Mouse (Mus musculus) forebrain, embryonic 11.5 days (tissue): ENCODE results near the gene Crip2. TPM values are rescaled to one million over a fixed set of nuclear protein-coding genes. Genes with fewer than 3 reads are reported as not detected.
A peak's percentile ranks its signal among the peaks of the same experiment; 100 is the strongest.

Source experiments
- ATAC-seq: fragments of 200-750 bp; cut with Nextera tagmentation; replicated peaks from 2 replicates; pipeline ENCODE4 v1.8.0; 2017; ENCODE audit warnings: moderate TSS enrichment; ENCODE audit not compliant: low FRiP score
- DNase-seq: peaks from one replicate; pipeline ENCODE4 v3.0.0-alpha.2; 2017; ENCODE audit warnings: low spot score
- H3K27ac ChIP-seq: fragments of 300-500 bp; sonication (generic); 2 replicates; pipeline ENCODE4 v1.5.1; 2014; ENCODE audit warnings: low read depth, low read length
- H3K27me3 ChIP-seq: fragments of 300-500 bp; sonication (generic); 2 replicates; pipeline ENCODE4 v1.6.1; 2014; ENCODE audit warnings: mild to moderate bottlenecking, low read length, mixed read lengths; ENCODE audit not compliant: control insufficient read depth, insufficient read depth
- H3K36me3 ChIP-seq: fragments of 300-500 bp; sonication (generic); 2 replicates; pipeline ENCODE4 v1.6.1; 2014; ENCODE audit warnings: mild to moderate bottlenecking, low read length, moderate library complexity, mixed read lengths; ENCODE audit not compliant: control insufficient read depth, insufficient read depth
- H3K4me1 ChIP-seq: fragments of 300-500 bp; sonication (generic); replicated peaks from 2 replicates; pipeline ENCODE4 v1.6.1; 2014; ENCODE audit warnings: low read length, mixed read lengths; ENCODE audit not compliant: control insufficient read depth, insufficient read depth
- H3K4me2 ChIP-seq: fragments of 300-500 bp; sonication (generic); 2 replicates; pipeline ENCODE4 v1.6.1; 2014; ENCODE audit warnings: low read depth, mild to moderate bottlenecking, low read length, moderate library complexity, mixed read lengths; ENCODE audit not compliant: severe bottlenecking
- H3K4me3 ChIP-seq: fragments of 300-500 bp; sonication (generic); 2 replicates; pipeline ENCODE4 v1.5.1; 2014; ENCODE audit warnings: low read depth, low read length
- H3K9ac ChIP-seq: fragments of 300-500 bp; sonication (generic); 2 replicates; pipeline ENCODE4 v1.6.1; 2014; ENCODE audit warnings: low read length
- H3K9me3 ChIP-seq: fragments of 300-500 bp; sonication (generic); 2 replicates; pipeline ENCODE4 v1.6.1; 2016; ENCODE audit warnings: low read length, mixed read lengths; ENCODE audit not compliant: control insufficient read depth
- WGBS: fragments of 180-500 bp; shearing (Covaris S2); extraction: QIAGEN DNeasy Blood & Tissue Kit; methylation state at CpG from one replicate; pipeline ENCODE4 v1.1.7; 2014; 5-methylcytosine and 5-hydroxymethylcytosine counted together
- polyA plus RNA-seq: library from polyadenylated mRNA; unstranded; fragments of >200 nt; fragmentation: Nextera tagmentation; extraction: Ambion mirVana; gene quantifications from 2 replicates; pipeline ENCODE4 v1.2.1, GENCODE M21; 2014

The Crip2 gene
- polyA plus RNA-seq, 1 experiment from 2014 or later: 186 TPM

DNA sequence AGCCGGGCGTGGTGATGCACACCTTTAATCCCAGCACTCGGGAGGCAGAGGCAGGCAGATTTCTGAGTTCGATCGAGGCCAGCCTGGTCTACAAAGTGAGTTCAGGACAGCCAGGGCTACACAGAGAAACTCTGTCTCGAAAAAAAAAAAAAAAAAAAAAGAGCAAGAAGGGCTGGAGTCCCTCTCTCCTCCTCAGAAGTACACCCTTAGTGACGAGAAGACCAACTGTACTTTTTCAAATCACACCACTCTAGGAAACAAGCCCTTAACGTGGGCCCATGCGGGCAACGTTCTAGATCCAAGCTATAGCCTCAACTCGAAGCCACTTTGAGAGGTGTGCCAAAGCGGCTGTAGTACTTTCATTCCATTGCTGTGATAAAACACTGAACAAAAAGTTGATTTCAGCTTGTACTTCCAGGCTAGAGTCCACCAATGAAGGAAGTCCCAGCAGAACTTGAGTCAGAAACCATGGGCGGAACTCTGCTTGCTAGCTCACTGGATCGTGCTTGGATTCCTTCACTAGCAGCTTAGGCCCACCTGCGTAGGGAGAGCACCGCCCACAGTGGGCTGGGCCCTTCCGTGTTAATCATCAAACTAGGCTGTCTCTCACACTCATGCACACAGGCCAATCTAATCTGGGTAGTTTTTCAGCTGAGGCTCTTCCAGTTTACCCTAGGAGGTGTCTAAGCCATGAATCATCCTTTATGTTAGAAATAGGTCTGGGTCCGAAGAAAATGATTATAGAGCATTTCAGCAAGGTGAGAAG, 37.1 kb downstream of the Crip2 start:
- Histone ChIP-seq H3K27ac (no peak overlapping the region), H3K9me3 (no peaks in the 10 kb centered on the region), H3K9ac (no peak overlapping the region), H3K4me3 (no peak overlapping the region), H3K4me2 (no peak overlapping the region), H3K27me3 (no peaks in the 10 kb centered on the region), H3K4me1 (no peaks in the 10 kb centered on the region), H3K36me3 (no peaks in the 10 kb centered on the region)
- WGBS: 88% methylated on average over 18 of the region's 18 CpGs
- ATAC-seq (no peak), DNase-seq (no peak)

DNA sequence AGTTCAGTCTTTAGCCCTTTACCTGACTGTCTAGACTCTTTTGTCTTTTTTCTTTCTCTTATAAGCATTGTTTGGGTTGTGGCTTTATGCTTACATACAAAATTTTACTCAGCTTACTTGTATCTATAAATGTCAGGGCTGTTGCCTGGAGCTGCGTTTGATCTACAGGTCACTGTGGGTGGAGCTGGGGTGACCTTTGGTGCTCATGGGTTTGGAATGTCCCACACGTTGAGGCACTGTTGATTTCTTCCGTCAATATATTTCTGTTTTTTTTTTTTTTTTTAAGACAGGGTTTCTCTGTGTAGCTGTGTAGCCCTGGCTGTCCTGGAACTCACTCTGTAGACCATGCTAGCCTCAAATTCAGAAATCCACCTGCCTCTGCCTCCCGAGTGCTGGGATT, 41.0 kb downstream of the Crip2 start:
- DNase-seq: no peak
- Histone ChIP-seq H3K9ac (no peak overlapping the region), H3K4me3 (no peak overlapping the region), H3K4me1 (0 out of 2 replicates have a peak, but pooled peaks cover 2% of the 10 kb centered on the region), H3K27me3 (peaks cover 4% of the 10 kb centered on the region; the same call in 1 of the 2 replicates), H3K9me3 (no peaks in the 10 kb centered on the region), H3K27ac (no peak overlapping the region), H3K36me3 (no peaks in the 10 kb centered on the region), H3K4me2 (no peak overlapping the region)
- no peak for ATAC-seq
- whole genome bisulfite sequencing: 79% methylated on average over 4 of the region's 4 CpGs

DNA sequence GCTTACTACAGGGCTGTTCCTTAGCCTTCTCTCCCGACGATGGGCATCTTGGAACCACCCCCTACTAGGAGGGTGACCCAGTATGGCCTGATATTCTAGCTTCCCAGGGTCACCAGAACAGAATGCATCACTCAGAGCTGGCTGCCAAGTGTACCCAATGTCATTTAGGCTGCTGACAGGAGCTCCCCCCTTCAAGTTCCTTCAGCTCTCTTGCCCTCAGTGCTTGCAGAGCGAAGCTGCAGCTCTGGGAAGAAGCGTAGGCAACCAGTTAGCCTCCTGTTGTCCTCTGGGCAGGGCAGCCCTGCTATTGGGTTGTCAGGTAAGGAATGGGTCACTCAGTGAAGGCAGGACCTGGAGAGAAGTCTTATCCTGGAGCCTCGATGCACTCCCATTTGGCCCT, 44.9 kb downstream of the Crip2 start:
- H3K4me3 ChIP-seq: no peak overlapping the region
- no peak overlapping the region for H3K27ac ChIP-seq
- 57% methylated on average over 5 of the region's 5 CpGs for WGBS
- ATAC-seq (no peak), DNase-seq (no peak)
- H3K9me3 ChIP-seq: no peaks in the 10 kb centered on the region
- H3K27me3 ChIP-seq: peaks cover 6% of the 10 kb centered on the region; the same call in 1 of the 2 replicates
- H3K36me3 ChIP-seq: no peaks in the 10 kb centered on the region; the same call in 1 of the 2 replicates
- no peak overlapping the region for H3K4me2 ChIP-seq
- H3K9ac ChIP-seq: no peak overlapping the region
- peaks cover 13% of the 10 kb centered on the region; the same call in 1 of the 2 replicates for H3K4me1 ChIP-seq

DNA sequence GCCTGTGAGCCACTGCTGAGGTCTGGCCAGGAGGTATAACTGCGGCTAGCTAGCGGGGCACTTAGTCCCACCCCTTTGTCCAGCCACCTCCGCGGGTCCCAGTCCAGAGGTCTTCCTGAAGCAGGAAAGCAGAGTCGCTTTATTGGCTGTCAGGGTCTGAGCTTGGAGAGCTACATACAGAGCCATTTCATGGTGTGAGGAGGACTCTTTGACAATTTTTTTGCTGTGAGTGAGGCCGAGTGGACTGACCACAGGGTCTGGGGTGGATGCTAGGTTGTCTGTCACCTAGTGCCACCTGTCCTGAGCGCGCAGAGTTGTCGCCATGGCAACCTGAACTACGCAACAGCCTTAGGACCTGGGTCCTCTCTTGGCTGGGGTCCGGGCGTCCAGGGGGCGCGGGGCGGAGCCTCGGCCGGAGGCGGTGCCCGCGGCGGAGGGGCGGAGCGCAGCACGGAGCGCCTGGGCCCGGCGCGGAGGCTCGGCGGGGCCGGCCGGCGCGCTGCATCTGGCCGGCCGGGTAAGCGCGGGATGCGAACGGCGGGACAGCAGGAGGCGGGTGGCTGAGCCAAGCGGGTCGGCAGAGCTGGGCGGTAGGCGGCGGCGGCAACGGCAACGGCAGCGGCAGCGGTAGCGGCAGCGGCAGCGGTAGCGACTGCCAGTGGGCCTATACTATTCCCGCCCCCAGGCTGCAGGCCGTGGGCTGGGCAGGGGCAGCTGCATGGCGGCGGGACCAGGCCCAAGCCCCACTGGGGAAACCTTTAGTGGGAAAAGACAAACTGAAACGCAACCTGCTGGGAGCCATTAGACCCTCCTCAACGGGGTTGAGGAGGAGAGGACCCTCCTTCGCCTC, 45.6 kb downstream of the Crip2 start, which contains the start of gene Tmem121:
Gene Tmem121 (plus strand): TSS at position 489 of the 850 bp plus-strand sequence.
- H3K4me3 ChIP-seq: peak within 1 kb of the TSS; percentile 68
- H3K27ac ChIP-seq: no peak within 1 kb of the TSS
- no peaks in the 10 kb centered on the region for H3K9me3 ChIP-seq
- no peaks in the 10 kb centered on the region; the same call in 1 of the 2 replicates for H3K36me3 ChIP-seq
- peak within 1 kb of the TSS; percentile 81 for H3K9ac ChIP-seq
- peak; percentile 73 for DNase-seq
- H3K4me2 ChIP-seq: peak within 1 kb of the TSS; percentile 95
- 1% methylated on average over 51 of the region's 63 CpGs for WGBS
- peaks cover 6% of the 10 kb centered on the region; the same call in 1 of the 2 replicates for H3K27me3 ChIP-seq
- H3K4me1 ChIP-seq: peaks cover 13% of the 10 kb centered on the region; the same call in 1 of the 2 replicates
- peak; percentile 80 for ATAC-seq

DNA sequence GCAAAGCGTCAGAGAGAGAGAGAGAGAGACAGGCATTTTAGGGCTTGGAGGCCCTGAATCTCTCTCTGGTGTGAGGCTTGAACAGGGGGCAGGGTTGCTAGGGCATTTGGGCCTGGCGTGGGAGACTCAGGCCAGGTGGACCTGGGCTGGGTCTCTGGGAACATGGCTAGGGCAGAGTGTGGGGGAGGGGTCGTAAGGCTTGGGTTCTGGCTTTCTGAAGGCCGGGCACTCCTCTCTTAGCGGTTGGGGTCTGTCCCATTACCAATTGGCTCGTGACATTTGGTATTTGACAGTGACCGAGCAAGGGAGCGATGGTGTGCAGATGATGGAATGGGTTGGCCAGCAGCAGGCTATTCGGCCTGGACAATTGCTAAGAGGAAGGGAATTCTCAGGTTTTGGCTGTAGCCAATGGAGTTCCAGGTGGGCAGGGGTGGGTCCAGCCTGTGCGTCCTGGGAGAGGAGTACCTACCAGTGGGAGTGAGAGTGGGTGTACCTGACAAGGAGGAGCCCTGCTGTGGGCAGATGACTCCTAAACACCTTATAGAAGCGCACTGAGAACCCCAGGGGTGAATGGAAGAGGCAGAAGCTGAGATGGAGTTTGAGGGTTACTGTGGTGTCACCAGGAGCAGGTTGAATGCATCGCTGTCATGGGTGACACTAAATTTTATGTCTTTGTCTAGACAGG, 46.4 kb downstream of the Crip2 start:
- Histone ChIP-seq H3K4me3 (peak overlapping the region; percentile 68), H3K4me1 (peaks cover 13% of the 10 kb centered on the region; the same call in 1 of the 2 replicates), H3K36me3 (no peaks in the 10 kb centered on the region; the same call in 1 of the 2 replicates), H3K9ac (peak overlapping the region; percentile 81), H3K27ac (no peak overlapping the region), H3K27me3 (peaks cover 6% of the 10 kb centered on the region; the same call in 1 of the 2 replicates), H3K4me2 (peak overlapping the region; percentile 95), H3K9me3 (no peaks in the 10 kb centered on the region)
- 31% methylated on average over 12 of the region's 12 CpGs for WGBS
- DNase-seq (no peak), ATAC-seq (no peak)

DNA sequence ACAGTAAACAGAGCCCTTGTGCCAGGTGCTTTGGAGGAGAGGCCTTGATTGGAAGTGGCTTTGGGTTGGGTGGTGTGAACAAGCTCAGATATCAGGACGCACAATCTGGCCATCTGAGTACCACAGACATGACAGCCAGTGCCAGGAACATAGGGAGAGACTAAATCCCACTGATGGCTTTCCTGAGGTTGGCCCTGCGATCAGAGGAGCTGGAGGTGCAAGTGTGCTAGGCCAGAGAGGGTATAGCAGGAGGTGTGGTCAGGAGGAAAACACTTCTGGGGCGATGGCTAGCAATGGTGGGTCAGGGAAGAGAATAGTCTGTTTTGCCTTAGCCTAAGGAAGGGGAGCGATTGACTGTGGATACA, 47.0 kb downstream of the Crip2 start:
- 63% methylated on average over 4 of the region's 4 CpGs for WGBS
- Histone ChIP-seq H3K27ac (no peak overlapping the region), H3K9me3 (no peaks in the 10 kb centered on the region), H3K4me2 (peak overlapping the region; percentile 95), H3K4me3 (peak overlapping the region; percentile 68), H3K27me3 (peaks cover 6% of the 10 kb centered on the region; the same call in 1 of the 2 replicates), H3K4me1 (peaks cover 13% of the 10 kb centered on the region; the same call in 1 of the 2 replicates), H3K9ac (peak overlapping the region; percentile 81), H3K36me3 (no peaks in the 10 kb centered on the region; the same call in 1 of the 2 replicates)
- DNase-seq (no peak), ATAC-seq (no peak)

DNA sequence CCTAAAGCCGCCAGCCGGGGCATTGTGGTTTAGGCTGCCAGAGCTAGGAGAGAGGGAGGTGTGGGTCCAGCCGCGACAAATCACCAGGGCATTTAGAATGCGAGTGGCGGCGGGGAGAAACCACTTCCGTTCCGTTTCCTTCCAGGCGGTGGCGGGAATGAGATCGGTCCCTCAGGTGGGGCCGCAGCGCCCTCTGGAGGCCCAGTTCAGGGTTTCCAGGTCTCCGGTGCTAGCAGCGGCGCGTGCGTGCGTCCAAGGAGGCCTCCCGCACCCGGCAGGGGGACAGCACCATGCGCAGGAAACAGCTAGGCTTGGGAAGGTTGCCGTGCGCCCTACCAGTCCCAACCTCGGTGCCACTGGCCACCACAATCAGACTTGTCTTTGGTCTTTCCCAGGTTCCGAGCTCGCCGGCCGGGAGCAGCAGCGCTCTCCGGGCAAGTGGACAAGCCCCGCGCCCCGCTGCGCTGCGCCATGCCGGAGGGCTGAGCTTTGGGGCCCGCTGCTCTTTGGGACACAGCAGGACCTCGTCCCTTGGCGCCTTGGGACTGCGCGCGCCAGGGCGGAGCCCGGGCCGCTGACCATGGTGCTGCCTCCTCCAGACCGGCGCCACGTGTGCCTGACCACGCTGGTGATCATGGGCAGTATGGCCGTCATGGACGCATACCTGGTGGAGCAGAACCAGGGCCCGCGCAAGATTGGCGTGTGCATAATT, 47.7 kb downstream of the Crip2 start:
- Histone ChIP-seq H3K4me1 (peaks cover 13% of the 10 kb centered on the region; the same call in 1 of the 2 replicates), H3K27ac (no peak overlapping the region), H3K27me3 (peaks cover 6% of the 10 kb centered on the region; the same call in 1 of the 2 replicates), H3K4me3 (peak overlapping the region; percentile 39), H3K4me2 (peak overlapping the region; percentile 95), H3K9me3 (no peaks in the 10 kb centered on the region), H3K9ac (peak overlapping the region; percentile 53), H3K36me3 (no peaks in the 10 kb centered on the region; the same call in 1 of the 2 replicates)
- peak; percentile 95 for DNase-seq
- peak; percentile 45 for ATAC-seq
- 4% methylated on average over 53 of the region's 56 CpGs for WGBS
